Mouse (Mus musculus) lung, embryonic 16.5 days (tissue): ENCODE data around the gene Huwe1. TPM values are rescaled to one million over a fixed set of nuclear protein-coding genes. Genes with fewer than 3 reads are reported as not detected.

Experiments
- ATAC-seq: fragments of 200-750 bp; cut with Nextera tagmentation; 2 replicates; pipeline ENCODE4 v1.8.0; 2017; ENCODE audit warnings: low read depth, mild to moderate bottlenecking, moderate library complexity
- H3K27ac ChIP-seq: fragments of 300-500 bp; sonication (generic); 2 replicates; pipeline ENCODE4 v1.5.1; 2014; ENCODE audit warnings: mild to moderate bottlenecking, control low read depth, low read length
- H3K27me3 ChIP-seq: fragments of 300-500 bp; sonication (generic); 2 replicates; pipeline ENCODE4 v1.6.1; 2014; ENCODE audit warnings: low read depth, low read length, mixed read lengths; ENCODE audit not compliant: control insufficient read depth, insufficient read depth
- H3K36me3 ChIP-seq: fragments of 300-500 bp; sonication (generic); 2 replicates; pipeline ENCODE4 v1.6.1; 2014; ENCODE audit warnings: low read length; ENCODE audit not compliant: control insufficient read depth, insufficient read depth
- H3K4me1 ChIP-seq: fragments of 300-500 bp; sonication (generic); replicated peaks from 2 replicates; pipeline ENCODE4 v1.6.1; 2014; ENCODE audit warnings: low read length, mixed read lengths; ENCODE audit not compliant: control insufficient read depth, insufficient read depth
- H3K4me2 ChIP-seq: fragments of 300-500 bp; sonication (generic); 2 replicates; pipeline ENCODE4 v1.6.1; 2014; ENCODE audit warnings: low read depth, low read length, control low read depth
- H3K4me3 ChIP-seq: fragments of 300-500 bp; sonication (generic); 2 replicates; pipeline ENCODE4 v1.5.1; 2014; ENCODE audit warnings: mild to moderate bottlenecking, low read length, control low read depth
- H3K9ac ChIP-seq: fragments of 300-500 bp; sonication (generic); 2 replicates; pipeline ENCODE4 v1.6.1; 2014; ENCODE audit warnings: low read length, control low read depth
- H3K9me3 ChIP-seq: fragments of 300-500 bp; sonication (generic); 2 replicates; pipeline ENCODE4 v1.6.1; 2016; ENCODE audit warnings: low read length; ENCODE audit not compliant: control insufficient read depth
- WGBS: fragments of 180-500 bp; shearing (Covaris S2); extraction: QIAGEN DNeasy Blood & Tissue Kit; methylation state at CpG from one replicate; pipeline ENCODE4 v1.1.7; 2014; 5-methylcytosine and 5-hydroxymethylcytosine counted together
- polyA plus RNA-seq: library from polyadenylated mRNA; unstranded; fragments of >200 nt; fragmentation: Nextera tagmentation; extraction: Ambion mirVana; gene quantifications from 2 replicates; pipeline ENCODE4 v1.2.1, GENCODE M21; 2015

Gene Huwe1
- polyA plus RNA-seq: 37.8 and 46.9 TPM in 2 replicates

- Histone ChIP-seq H3K9ac (peak within 1 kb of the TSS; percentile 80), H3K36me3 (no peaks in the 10 kb centered on the region), H3K27ac (peak within 1 kb of the TSS; percentile 89), H3K27me3 (peaks cover 3% of the 10 kb centered on the region; the same call in 1 of the 2 replicates), H3K4me2 (peak within 1 kb of the TSS; percentile 50), H3K9me3 (no peaks in the 10 kb centered on the region), H3K4me1 (no peaks in the 10 kb centered on the region; the same call in 1 of the 2 replicates), H3K4me3 (peak within 1 kb of the TSS; percentile 52)
- 18% methylated on average over 26 of the region's 36 CpGs for WGBS
- ATAC-seq: peak; percentile 60
Measured at GRCm38 (mm10) chrX:151800701-151801511, at the start of gene Huwe1. Gene Huwe1 (plus strand): TSS chrX:151800807.

- no peak overlapping the region for H3K27ac ChIP-seq
- ATAC-seq: no peak
- 76% methylated on average over 1 of the region's 1 CpGs for WGBS
- H3K9me3 ChIP-seq: no peaks in the 10 kb centered on the region
- no peak overlapping the region for H3K9ac ChIP-seq
- H3K4me1 ChIP-seq: no peaks in the 10 kb centered on the region
- H3K27me3 ChIP-seq: no peaks in the 10 kb centered on the region
- H3K4me3 ChIP-seq: no peak overlapping the region
- H3K36me3 ChIP-seq: no peaks in the 10 kb centered on the region
- H3K4me2 ChIP-seq: no peak overlapping the region
Measured at GRCm38 (mm10) chrX:151780348-151780747, 20.3 kb upstream of the Huwe1 start.

- no peak overlapping the region for H3K27ac ChIP-seq
- H3K9ac ChIP-seq: no peak overlapping the region
- no peaks in the 10 kb centered on the region for H3K4me1 ChIP-seq
- no peak overlapping the region for H3K4me2 ChIP-seq
- no peak for ATAC-seq
- H3K4me3 ChIP-seq: no peak overlapping the region
- WGBS: 75% methylated on average over 4 of the region's 4 CpGs
- no peaks in the 10 kb centered on the region; the same call in 1 of the 2 replicates for H3K27me3 ChIP-seq
- H3K9me3 ChIP-seq: no peaks in the 10 kb centered on the region
- H3K36me3 ChIP-seq: no peaks in the 10 kb centered on the region
Measured at GRCm38 (mm10) chrX:151782939-151783338, 17.7 kb upstream of the Huwe1 start.

GRCm38 (mm10) chrX:151792766-151793165 lies 7.8 kb upstream of the Huwe1 start:
- no peak overlapping the region for H3K4me3 ChIP-seq
- no peak for ATAC-seq
- H3K27me3 ChIP-seq: no peaks in the 10 kb centered on the region; the same call in 1 of the 2 replicates
- H3K4me1 ChIP-seq: no peaks in the 10 kb centered on the region
- WGBS: 22% methylated on average over 2 of the region's 2 CpGs
- H3K9ac ChIP-seq: no peak overlapping the region
- H3K4me2 ChIP-seq: no peak overlapping the region
- no peak overlapping the region for H3K27ac ChIP-seq
- H3K36me3 ChIP-seq: no peaks in the 10 kb centered on the region
- H3K9me3 ChIP-seq: no peaks in the 10 kb centered on the region

GRCm38 (mm10) chrX:151797970-151798369 lies 2.6 kb upstream of the Huwe1 start:
- H3K36me3 ChIP-seq: no peaks in the 10 kb centered on the region
- H3K4me1 ChIP-seq: no peaks in the 10 kb centered on the region
- H3K27me3 ChIP-seq: peaks cover 3% of the 10 kb centered on the region; the same call in 1 of the 2 replicates
- WGBS: 52% methylated on average over 1 of the region's 1 CpGs
- no peak for ATAC-seq
- no peaks in the 10 kb centered on the region for H3K9me3 ChIP-seq
- no peak overlapping the region for H3K9ac ChIP-seq
- H3K27ac ChIP-seq: no peak overlapping the region
- no peak overlapping the region for H3K4me2 ChIP-seq
- no peak overlapping the region for H3K4me3 ChIP-seq

GRCm38 (mm10) chrX:151802328-151802955 lies 1.8 kb downstream of the Huwe1 start:
- no peak for ATAC-seq
- Histone ChIP-seq H3K9me3 (no peaks in the 10 kb centered on the region), H3K4me3 (peak overlapping the region; percentile 52), H3K27ac (peak overlapping the region; percentile 94), H3K36me3 (no peaks in the 10 kb centered on the region), H3K9ac (peak overlapping the region; percentile 69), H3K4me1 (no peaks in the 10 kb centered on the region; the same call in 1 of the 2 replicates), H3K27me3 (peaks cover 3% of the 10 kb centered on the region; the same call in 1 of the 2 replicates), H3K4me2 (peak overlapping the region; percentile 61)
- WGBS: 15% methylated on average over 13 of the region's 13 CpGs

GRCm38 (mm10) chrX:151802956-151803776 lies 2.6 kb downstream of the Huwe1 start:
- Histone ChIP-seq H3K4me3 (peak overlapping the region; percentile 62), H3K27ac (peak overlapping the region; percentile 94), H3K36me3 (no peaks in the 10 kb centered on the region), H3K27me3 (peaks cover 3% of the 10 kb centered on the region; the same call in 1 of the 2 replicates), H3K4me2 (peak overlapping the region; percentile 61), H3K9me3 (no peaks in the 10 kb centered on the region), H3K4me1 (no peaks in the 10 kb centered on the region; the same call in 1 of the 2 replicates), H3K9ac (peak overlapping the region; percentile 74)
- WGBS: 20% methylated on average over 63 of the region's 77 CpGs
- peak; percentile 89 for ATAC-seq

- peak overlapping the region; percentile 68 for H3K4me2 ChIP-seq
- peak overlapping the region; percentile 62 for H3K4me3 ChIP-seq
- H3K36me3 ChIP-seq: no peaks in the 10 kb centered on the region
- H3K9me3 ChIP-seq: no peaks in the 10 kb centered on the region
- peak overlapping the region; percentile 74 for H3K9ac ChIP-seq
- 21% methylated on average over 20 of the region's 20 CpGs for WGBS
- H3K27me3 ChIP-seq: peaks cover 3% of the 10 kb centered on the region; the same call in 1 of the 2 replicates
- no peaks in the 10 kb centered on the region; the same call in 1 of the 2 replicates for H3K4me1 ChIP-seq
- ATAC-seq: peak; percentile 42
- H3K27ac ChIP-seq: peak overlapping the region; percentile 92
Measured at GRCm38 (mm10) chrX:151803777-151804101, 3.1 kb downstream of the Huwe1 start.
